Mouse (Mus musculus) CD4-positive, CD25-positive, alpha-beta regulatory T cell (primary cell): Measurements from ENCODE around the gene Tmc5. TPM values are rescaled to one million over a fixed set of nuclear protein-coding genes. Genes with fewer than 3 reads are reported as not detected.

ENCODE experiments used
- polyA plus RNA-seq: library from polyadenylated mRNA; unstranded; fragments of 100-300 nt; shearing (Covaris generic); gene quantifications from one replicate; pipeline ENCODE4 v1.2.1, GENCODE M21; 2017

Tmc5 gene
- polyA plus RNA-seq, result not detected

GRCm38 (mm10) chr7:118597201-118597600 is at the start of gene Tmc5:
Tmc5 (plus strand) TSS chr7:118597297.

GRCm38 (mm10) chr7:118584257-118584907 is 12.7 kb upstream of the Tmc5 start, which contains the start of gene Tmc7:
Tmc7 (minus strand) TSS chr7:118584736.

DNA sequence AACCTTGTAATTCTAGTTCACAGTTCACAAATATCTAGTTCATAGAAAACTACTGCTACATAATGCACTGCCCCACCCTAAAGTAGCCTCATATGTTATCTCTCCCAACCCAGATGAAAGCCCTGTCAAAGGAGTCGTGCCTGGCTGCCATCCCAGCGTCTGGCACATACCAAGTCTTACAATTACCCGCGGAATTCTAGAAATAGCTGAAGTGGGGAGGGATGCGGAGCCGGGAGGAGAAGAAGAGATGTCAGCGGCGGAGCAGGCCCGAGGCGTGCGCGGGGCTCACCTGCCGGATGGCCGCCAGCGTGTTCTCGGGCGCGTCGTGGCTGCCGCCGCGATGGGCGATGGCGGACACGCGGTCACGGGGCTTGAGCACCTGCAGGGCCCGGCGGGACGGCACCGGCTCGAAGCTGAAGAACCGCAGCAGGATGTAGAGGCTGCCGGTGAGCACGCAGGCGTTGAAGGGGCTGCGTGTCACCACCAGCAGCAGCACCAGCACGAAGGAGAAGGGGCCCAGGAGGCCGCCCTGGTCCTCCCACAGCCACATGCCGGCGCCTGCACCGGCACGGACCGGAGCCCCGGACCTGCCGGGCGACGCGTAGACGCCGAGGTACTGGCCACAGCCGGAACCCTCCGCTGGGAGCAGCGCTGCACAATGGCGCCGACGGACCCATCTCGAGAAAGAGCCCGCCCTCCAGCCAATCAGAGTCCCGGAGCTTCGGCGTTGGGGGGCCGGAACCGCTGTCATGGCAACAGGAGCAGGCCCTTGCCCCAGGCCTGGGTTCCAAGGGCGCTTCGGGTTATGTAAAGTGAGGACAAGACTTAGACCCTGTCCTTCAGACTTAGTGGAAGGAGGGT is 108.2 kb downstream of the Tmc5 start, which contains the start of gene Gde1:
TSS of gene Gde1 (minus strand) at position 678 of the 861 bp plus-strand sequence.

DNA sequence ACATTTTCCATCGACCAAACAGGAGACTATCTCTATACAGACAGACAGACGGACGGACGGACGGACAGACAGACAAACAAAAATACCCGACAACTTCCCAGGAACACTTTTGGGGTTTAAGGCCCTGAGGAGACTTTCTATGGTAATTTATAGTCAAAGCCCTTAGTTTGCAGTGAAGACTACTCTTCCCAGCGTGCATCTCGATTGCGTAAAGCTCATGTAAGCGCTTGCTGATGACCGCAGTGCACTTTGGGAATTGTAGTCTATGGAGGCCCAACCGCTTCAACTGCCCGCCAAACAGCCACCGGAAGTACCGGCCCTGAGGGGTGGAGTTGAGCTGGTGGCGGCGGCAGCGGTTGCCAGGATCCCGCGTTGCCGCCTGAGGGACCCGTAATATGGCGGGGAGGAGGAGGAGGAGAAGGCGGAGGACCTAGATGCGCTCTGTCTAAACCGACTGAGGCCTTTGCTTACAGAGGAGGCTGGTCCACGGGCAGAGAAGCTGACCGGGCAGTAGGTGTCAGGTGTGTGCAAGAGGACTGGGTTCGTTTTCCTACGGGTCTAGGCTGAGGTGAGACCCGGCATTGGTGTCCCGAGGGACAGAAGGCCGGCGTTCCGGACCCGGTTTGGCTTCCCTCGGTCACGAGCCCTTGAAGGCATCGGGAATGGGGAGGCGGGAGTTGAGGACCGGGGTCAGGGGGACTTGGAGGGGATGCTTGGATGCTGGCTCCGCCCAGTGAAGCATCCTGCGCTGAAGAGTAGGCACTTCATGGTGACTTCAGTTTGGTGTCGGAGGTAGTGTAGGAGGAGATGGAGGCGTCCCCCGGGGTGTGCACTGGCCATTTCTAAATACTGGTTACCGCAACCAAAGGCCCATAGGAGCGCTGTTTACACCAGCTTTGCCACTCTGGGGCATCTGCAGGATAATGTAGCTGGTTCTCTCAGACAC is 115.4 kb downstream of the Tmc5 start, which contains the start of gene Ccp110:
TSS of gene Ccp110 (plus strand) at position 325 of the 946 bp plus-strand sequence.

Other genes with a start within 250 kb of the Tmc5 start
- gene Syt17, start 149.1 kb upstream of the Tmc5 start, polyA plus RNA-seq, result 0.92 TPM
- 0.74 TPM for gene Itpripl2, start 105.3 kb upstream of the Tmc5 start, polyA plus RNA-seq
- 10.5 TPM for gene Coq7, start 63.9 kb upstream of the Tmc5 start, polyA plus RNA-seq
- gene Tmc7, start 12.6 kb upstream of the Tmc5 start, polyA plus RNA-seq, result 0.05 TPM
- gene Gde1, start 108.5 kb downstream of the Tmc5 start, polyA plus RNA-seq, result 52.1 TPM
- 6.0 TPM for gene Ccp110, start 115.3 kb downstream of the Tmc5 start, polyA plus RNA-seq
- gene Vps35l, start 142.9 kb downstream of the Tmc5 start, polyA plus RNA-seq, result 98.1 TPM